Mouse (Mus musculus) intestine, embryonic 16.5 days (tissue): ENCODE results near the gene Ube2e1. TPM values are rescaled to one million over a fixed set of nuclear protein-coding genes. Genes with fewer than 3 reads are reported as not detected.
"Not testable (repeated sequence)": the region's sequence is repeated elsewhere in the genome, so short reads cannot be mapped to it uniquely, and the experiment has no call there.

Experiments used
- ATAC-seq: fragments of 200-750 bp; cut with Nextera tagmentation; 2 replicates; pipeline ENCODE4 v1.8.0; 2017; ENCODE audit warnings: moderate TSS enrichment, moderate library complexity
- H3K27ac ChIP-seq: fragments of 300-500 bp; sonication (generic); 2 replicates; pipeline ENCODE4 v1.5.1; 2014; ENCODE audit warnings: mild to moderate bottlenecking, low read length
- H3K27me3 ChIP-seq: fragments of 300-500 bp; sonication (generic); replicated peaks from 2 replicates; pipeline ENCODE4 v1.6.1; 2014; ENCODE audit warnings: low read length, control low read depth, mixed read lengths; ENCODE audit not compliant: control insufficient read depth, insufficient read depth
- H3K36me3 ChIP-seq: fragments of 300-500 bp; sonication (generic); 2 replicates; pipeline ENCODE4 v1.6.1; 2014; ENCODE audit warnings: low read length, control low read depth; ENCODE audit not compliant: control insufficient read depth, insufficient read depth
- H3K4me1 ChIP-seq: fragments of 300-500 bp; sonication (generic); 2 replicates; pipeline ENCODE4 v1.6.1; 2014; ENCODE audit warnings: low read length, control low read depth, mixed read lengths; ENCODE audit not compliant: control insufficient read depth, insufficient read depth
- H3K4me2 ChIP-seq: fragments of 300-500 bp; sonication (generic); 2 replicates; pipeline ENCODE4 v1.6.1; 2014; ENCODE audit warnings: low read depth, low read length, control low read depth
- H3K4me3 ChIP-seq: fragments of 300-500 bp; sonication (generic); 2 replicates; pipeline ENCODE4 v1.5.1; 2014; ENCODE audit warnings: mild to moderate bottlenecking, low read length
- H3K9ac ChIP-seq: fragments of 300-500 bp; sonication (generic); 2 replicates; pipeline ENCODE4 v1.6.1; 2014; ENCODE audit warnings: low read depth, low read length
- H3K9me3 ChIP-seq: fragments of 300-500 bp; sonication (generic); 2 replicates; pipeline ENCODE4 v1.6.1; 2016; ENCODE audit warnings: low read length, control low read depth; ENCODE audit not compliant: control insufficient read depth
- WGBS: fragments of 180-500 bp; shearing (Covaris S2); extraction: QIAGEN DNeasy Blood & Tissue Kit; methylation state at CpG from one replicate; pipeline ENCODE4 v1.1.7; 2014; 5-methylcytosine and 5-hydroxymethylcytosine counted together
- polyA plus RNA-seq: library from polyadenylated mRNA; unstranded; fragments of >200 nt; fragmentation: Nextera tagmentation; extraction: Ambion mirVana; gene quantifications from 2 replicates; pipeline ENCODE4 v1.2.1, GENCODE M21; 2015

The Ube2e1 gene
- polyA plus RNA-seq, 1 experiment from 2014 or later: 113 TPM

GRCm38 (mm10) chr14:18238750-18239731 is 92.6 kb downstream of the Ube2e1 start, which contains the start of gene Nr1d2:
Nr1d2 (minus strand) TSS chr14:18239127.
- Histone ChIP-seq H3K4me3 (peak within 1 kb of the TSS; percentile 79), H3K27me3 (no peaks in the 10 kb centered on the region), H3K9ac (peak within 1 kb of the TSS; percentile 76), H3K36me3 (no peaks in the 10 kb centered on the region), H3K27ac (peak within 1 kb of the TSS; percentile 77), H3K9me3 (no peaks in the 10 kb centered on the region), H3K4me2 (peak within 1 kb of the TSS; percentile 81), H3K4me1 (peaks cover 5% of the 10 kb centered on the region; the same call in 1 of the 2 replicates)
- WGBS: under 1% methylated on average over 51 of the region's 66 CpGs
- peak; percentile 93 for ATAC-seq

GRCm38 (mm10) chr14:18238131-18238749 is 93.4 kb downstream of the Ube2e1 start:
- peaks cover 5% of the 10 kb centered on the region; the same call in 1 of the 2 replicates for H3K4me1 ChIP-seq
- peak overlapping the region; percentile 77 for H3K27ac ChIP-seq
- peak overlapping the region; percentile 76 for H3K9ac ChIP-seq
- peak overlapping the region; percentile 79 for H3K4me3 ChIP-seq
- H3K4me2 ChIP-seq: peak overlapping the region; percentile 81
- no peaks in the 10 kb centered on the region for H3K9me3 ChIP-seq
- H3K27me3 ChIP-seq: no peaks in the 10 kb centered on the region
- ATAC-seq: peak; percentile 89
- H3K36me3 ChIP-seq: no peaks in the 10 kb centered on the region
- WGBS: under 1% methylated on average over 66 of the region's 71 CpGs

- Histone ChIP-seq H3K27me3 (no peaks in the 10 kb centered on the region), H3K9me3 (no peaks in the 10 kb centered on the region), H3K27ac (no peak overlapping the region), H3K4me2 (no peak overlapping the region), H3K36me3 (no peaks in the 10 kb centered on the region), H3K4me1 (peaks cover 5% of the 10 kb centered on the region; the same call in 1 of the 2 replicates), H3K9ac (no peak overlapping the region), H3K4me3 (no peak overlapping the region)
- no peak for ATAC-seq
- 64% methylated on average over 4 of the region's 4 CpGs for WGBS
Observed at GRCm38 (mm10) chr14:18237381-18237780, 94.3 kb downstream of the Ube2e1 start.

- not testable (repeated sequence) for H3K4me2 ChIP-seq, H3K9ac ChIP-seq, H3K27me3 ChIP-seq, H3K4me1 ChIP-seq, H3K27ac ChIP-seq, ATAC-seq, H3K4me3 ChIP-seq, H3K9me3 ChIP-seq, H3K36me3 ChIP-seq
- WGBS: 60% methylated on average over 2 of the region's 2 CpGs
Observed at GRCm38 (mm10) chr14:18236496-18237235, 95.0 kb downstream of the Ube2e1 start.

- Histone ChIP-seq H3K27me3 (no peaks in the 10 kb centered on the region), H3K36me3 (no peaks in the 10 kb centered on the region), H3K9ac (no peak overlapping the region), H3K27ac (no peak overlapping the region), H3K4me3 (no peak overlapping the region), H3K9me3 (no peaks in the 10 kb centered on the region), H3K4me2 (0 out of 2 replicates have a peak overlapping the region, but pooled peaks have one; percentile 12), H3K4me1 (peaks cover 5% of the 10 kb centered on the region; the same call in 1 of the 2 replicates)
- WGBS: 45% methylated on average over 5 of the region's 5 CpGs
- no peak for ATAC-seq
Observed at GRCm38 (mm10) chr14:18233981-18234960, 97.4 kb downstream of the Ube2e1 start.

GRCm38 (mm10) chr14:18233076-18233475 is 98.6 kb downstream of the Ube2e1 start:
- no peak for ATAC-seq
- WGBS: 88% methylated on average over 2 of the region's 2 CpGs
- H3K9me3 ChIP-seq: no peaks in the 10 kb centered on the region

More at GRCm38 (mm10) chr14:18233076-18233475, 98.6 kb downstream of the Ube2e1 start:
- Histone ChIP-seq H3K27ac (no peak overlapping the region), H3K4me1 (peaks cover 5% of the 10 kb centered on the region; the same call in 1 of the 2 replicates), H3K27me3 (no peaks in the 10 kb centered on the region), H3K4me3 (no peak overlapping the region), H3K9ac (no peak overlapping the region), H3K36me3 (no peaks in the 10 kb centered on the region), H3K4me2 (no peak overlapping the region)

Other genes with a start within 250 kb of the Ube2e1 start
- gene Nr1d2, start 92.7 kb downstream of the Ube2e1 start, polyA plus RNA-seq: 3.6 and 3.8 TPM in 2 replicates
- 14.5 and 15.9 TPM in 2 replicates for gene Nkiras1, start 60.7 kb downstream of the Ube2e1 start, polyA plus RNA-seq
- 349 and 396 TPM in 2 replicates for gene Rpl15, start 60.5 kb downstream of the Ube2e1 start, polyA plus RNA-seq